Mouse (Mus musculus) retina, postnatal 1 day (tissue): ENCODE data around the gene Eif2ak4.

Source experiments
- DNase-seq: peaks from one replicate; pipeline ENCODE4 v3.0.0-alpha.2; 2012

Gene Eif2ak4

DNA sequence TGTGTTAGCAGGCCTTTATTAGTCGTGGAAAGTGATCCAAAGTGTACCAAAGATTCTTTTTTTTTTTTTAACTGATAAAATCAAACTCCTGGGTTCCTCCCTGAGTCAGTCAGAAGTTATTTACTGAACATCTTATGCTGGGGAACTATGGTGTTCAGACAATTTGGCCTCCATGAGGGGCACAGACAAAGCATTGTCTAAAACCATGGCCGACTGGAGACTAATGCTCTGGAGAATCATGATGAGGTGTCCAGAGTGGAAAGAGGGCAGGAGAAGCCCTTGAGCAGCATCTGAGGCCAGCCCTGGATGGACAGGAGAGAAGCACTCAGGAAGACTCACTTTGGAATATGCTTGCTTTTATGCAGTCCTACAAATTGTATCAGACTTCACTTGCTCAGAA, 18.4 kb downstream of the Eif2ak4 start:
- DNase-seq, result no peak

DNA sequence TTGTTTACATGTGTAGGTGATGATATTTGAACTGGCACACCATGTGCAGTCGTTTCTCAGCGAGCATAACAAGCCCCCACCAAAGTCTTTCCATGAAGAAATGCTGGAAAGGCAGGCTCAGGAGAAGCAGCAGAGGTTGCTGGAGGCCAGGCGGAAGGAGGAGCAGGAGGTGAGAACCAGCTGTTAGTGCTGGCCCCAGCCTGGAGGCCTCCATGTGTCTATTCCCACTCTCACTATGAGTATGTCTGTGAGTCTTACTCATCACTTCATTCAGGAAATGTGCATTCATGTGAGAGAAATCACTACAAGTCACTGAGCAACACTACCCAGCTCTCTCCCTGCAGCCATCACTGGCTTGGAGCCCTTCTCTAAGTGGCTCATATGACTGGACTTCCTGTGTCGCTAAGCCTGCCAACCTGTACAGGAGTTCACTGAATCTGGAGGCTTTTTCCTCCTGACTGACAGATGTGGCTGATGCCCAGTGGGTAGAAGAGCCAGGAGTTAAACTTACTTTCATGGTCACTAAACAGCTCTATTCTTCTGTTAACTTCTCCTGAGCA, 20.0 kb downstream of the Eif2ak4 start:
- DNase-seq, result peak; percentile 32

DNA sequence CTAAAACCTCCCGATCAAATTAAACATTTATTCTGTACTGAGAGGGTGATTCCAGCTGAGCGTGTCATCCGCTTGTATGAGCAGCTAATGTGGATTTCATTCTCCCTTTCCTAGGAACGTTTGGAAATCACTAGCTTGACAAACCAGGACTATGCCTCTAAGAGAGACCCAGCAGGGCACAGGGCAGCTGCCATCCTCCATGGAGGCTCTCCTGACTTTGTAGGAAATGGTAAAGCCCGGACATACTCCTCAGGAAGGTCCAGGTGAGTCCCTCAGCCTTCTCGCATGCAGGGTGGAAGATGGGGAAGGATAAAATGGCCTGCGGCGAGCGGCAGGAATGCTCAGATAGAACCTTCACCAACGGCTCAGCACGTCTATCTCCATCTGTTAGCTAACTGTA, 24.4 kb downstream of the Eif2ak4 start:
- peak; percentile 7 for DNase-seq

GRCm38 (mm10) chr2:118415601-118416355, 27.4 kb downstream of the Eif2ak4 start:
- no peak for DNase-seq

DNA sequence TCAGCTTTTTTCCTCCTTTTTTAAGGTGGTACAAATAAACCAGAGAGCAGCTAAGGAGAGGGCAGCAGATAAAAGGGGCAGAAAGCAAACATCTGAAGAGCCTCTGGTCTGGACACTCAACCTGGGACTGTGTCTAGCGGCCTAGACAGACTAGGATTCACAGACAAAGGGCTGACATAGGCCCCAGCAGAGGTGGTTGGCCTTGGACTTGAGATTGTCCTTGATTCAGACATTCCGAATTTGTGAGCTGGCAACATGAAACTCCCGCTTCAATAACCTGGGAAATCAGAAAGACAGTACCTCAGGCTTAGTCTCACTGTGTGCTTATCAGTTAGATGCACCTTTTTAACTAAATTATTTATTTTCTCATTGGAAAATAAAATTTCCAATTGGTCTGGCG, 29.7 kb downstream of the Eif2ak4 start:
- no peak for DNase-seq

GRCm38 (mm10) chr2:118421951-118422350, 33.5 kb downstream of the Eif2ak4 start:
- DNase-seq, result no peak

DNA sequence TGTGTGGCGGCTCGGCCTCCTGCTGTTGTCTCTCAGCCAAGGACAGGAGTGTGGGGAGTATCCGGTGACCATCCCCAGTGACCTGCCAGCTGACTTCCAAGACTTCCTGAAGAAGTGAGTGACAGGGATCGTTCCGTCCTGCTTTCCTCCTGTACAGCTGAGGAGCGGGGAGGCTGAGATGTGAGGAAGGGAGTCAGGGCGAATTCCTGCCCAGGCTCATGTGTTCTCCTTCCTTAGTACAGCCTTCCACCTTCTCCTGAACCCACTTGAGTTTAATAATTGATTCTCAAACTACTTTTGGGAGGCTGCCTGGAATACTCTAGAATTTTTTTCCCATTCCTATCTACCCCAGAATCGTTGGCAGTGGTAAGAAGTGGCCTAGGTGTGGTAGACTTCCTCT, 34.0 kb downstream of the Eif2ak4 start:
- DNase-seq, result no peak

- no peak for DNase-seq
These were observed 39.9 kb downstream of the Eif2ak4 start for GRCm38 (mm10) chr2:118428296-118428695.

DNA sequence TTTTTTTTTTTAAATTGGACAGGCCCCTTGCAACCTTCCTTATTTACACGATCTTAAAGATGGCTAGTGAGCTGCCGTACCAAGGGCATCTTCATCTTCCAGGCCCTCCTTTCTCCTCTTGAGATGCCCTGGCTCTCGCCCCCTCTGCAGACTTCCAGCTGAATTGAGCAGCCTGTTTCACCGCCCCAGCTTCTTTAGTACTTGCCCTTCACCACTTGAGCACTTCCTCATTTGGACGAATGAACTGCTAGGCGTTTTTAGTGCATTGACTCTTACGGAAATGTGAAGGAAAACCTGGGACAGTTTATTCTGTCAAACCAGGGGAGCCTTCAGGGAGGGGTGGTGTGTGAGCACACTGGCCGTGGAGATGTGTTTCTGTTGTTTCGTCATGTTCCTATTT, 40.9 kb downstream of the Eif2ak4 start:
- DNase-seq, result no peak

DNA sequence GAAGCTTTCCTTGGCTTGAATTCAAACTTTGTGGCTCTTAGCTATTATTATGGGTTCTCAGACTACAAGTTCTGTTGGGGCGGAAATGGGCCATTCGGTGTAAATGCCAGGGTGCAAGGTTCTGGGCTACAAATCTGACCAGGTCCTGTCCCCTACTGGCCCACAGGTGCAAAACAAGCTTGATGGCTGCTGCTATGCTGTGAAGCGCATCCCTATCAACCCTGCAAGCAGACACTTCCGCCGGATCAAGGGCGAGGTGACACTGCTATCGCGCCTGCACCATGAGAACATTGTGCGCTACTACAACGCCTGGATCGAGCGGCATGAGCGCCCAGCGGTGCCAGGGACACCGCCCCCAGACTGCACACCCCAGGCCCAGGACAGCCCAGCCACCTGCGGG, 42.2 kb downstream of the Eif2ak4 start:
- DNase-seq, result no peak

DNA sequence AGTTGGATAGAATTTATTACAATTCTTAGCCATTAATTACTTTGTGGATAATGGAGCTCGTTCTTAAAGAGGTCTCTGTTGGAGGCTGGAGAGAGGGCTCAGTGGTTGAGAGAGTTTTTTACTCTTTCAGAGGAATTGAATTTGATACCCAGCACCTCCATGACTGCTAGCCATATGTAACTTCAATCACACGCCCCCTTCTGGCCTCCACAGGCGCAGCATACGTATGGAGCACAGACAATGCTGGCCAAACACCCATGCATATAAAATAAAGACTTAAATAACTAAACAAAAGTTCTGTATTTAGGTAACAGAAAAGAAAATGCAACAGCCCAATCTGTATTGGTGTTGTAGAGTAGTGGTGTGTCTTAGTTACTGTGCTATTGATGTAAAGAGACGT, 43.2 kb downstream of the Eif2ak4 start:
- DNase-seq, result peak; percentile 33

- peak; percentile 6 for DNase-seq
These were observed 53.8 kb downstream of the Eif2ak4 start for GRCm38 (mm10) chr2:118442172-118442571.

DNA sequence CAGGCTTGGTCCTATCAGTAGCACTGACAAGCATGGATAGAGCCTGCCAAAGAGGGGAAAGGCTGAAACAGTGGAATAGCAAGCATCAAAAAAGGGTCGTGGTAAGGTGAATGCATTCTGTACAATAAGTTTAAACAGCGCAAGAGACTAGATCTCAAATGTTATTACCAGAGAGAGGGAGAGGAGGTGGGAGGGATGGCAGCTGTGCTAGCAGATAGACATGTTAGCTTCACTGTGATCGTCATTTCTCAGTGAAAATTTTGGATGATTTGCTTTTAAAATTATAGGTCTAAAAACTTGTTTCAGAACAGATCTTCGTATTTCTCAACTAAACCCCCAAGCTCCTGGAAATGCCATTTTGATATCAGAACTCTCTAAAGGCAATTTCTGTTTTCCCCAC, 54.3 kb downstream of the Eif2ak4 start:
- DNase-seq, result no peak

DNA sequence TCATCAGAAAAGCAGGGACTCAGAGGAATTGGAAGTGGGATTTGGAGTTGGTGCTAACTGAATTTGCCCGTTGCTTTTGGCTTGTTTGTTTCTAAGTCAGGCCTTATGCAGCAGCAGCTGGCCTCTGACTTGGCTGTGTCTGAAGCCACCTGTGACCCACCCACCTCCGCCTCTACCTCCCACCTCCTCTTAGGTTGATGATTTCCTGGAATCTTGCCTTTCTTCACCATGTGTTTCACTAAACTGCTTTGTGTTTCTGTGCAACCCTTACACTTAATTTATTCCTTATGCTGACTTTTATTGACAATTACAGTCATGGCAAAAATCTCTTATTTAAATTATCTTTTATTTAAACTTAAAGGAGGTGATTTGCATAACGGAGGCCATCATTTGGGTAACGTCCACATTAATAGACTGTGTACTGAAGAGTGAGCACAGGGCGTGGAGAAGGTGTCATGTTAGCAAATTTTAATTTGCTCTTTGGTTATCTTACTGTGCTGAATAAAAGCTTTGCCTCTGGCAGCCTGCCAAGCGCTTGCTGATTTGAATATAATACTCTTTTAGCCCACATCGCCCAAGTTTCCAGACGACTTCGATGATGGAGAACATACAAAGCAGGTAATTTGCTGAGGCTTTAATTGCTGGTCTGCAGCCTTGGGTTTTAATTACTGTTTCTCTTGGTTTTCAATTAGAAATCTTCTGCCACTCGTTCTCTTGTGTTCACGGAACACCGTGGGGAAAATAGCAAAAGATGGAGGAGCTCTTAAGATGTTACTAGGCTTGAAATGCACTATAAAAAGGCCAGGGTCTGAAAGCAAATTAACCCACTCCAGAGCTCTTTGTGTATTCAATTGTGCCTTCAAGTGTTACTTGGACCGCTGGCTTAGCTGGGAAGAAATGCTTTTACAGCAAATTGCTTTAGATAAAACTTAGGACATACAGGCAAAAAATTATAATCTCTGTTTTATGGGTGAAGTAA, 57.6 kb downstream of the Eif2ak4 start:
- DNase-seq, result peak; percentile 52

DNA sequence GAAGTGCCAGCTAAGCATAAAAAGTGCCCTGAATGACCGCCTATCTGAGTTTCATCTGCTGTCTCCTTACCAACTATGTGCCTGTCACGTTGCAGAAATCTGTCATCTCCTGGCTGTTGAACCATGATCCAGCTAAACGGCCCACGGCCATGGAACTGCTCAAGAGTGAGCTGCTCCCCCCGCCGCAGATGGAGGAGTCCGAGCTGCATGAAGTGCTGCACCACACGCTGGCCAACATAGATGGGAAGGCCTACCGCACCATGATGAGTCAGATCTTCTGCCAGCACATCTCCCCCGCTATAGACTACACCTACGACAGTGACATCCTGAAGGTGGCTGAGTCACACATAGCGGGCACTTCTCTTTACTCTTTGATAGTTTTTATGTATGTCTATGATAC, 59.8 kb downstream of the Eif2ak4 start:
- DNase-seq, result peak; percentile 60

DNA sequence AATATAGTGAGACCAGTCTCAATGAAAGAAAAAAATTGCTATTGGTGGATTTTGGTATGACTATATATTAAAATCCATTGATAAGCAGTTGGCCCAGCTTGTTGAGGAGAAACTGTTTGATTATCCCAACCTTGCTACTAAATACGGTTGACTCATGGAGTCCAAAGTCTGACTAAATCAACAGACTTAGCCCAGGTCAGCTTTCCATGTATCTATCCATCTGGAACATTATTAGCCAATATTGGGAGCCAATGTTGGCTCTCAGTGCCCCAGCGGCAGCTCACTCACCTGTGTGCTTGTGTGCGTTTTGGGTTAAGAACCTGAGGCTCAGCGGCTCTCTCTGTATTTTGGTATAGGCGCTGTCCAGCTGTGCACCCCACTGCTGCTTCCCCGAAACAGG, 62.6 kb downstream of the Eif2ak4 start:
- no peak for DNase-seq

- no peak for DNase-seq
These were observed 68.6 kb downstream of the Eif2ak4 start for GRCm38 (mm10) chr2:118457029-118457428.

- peak; percentile 22 for DNase-seq
These were observed 69.2 kb downstream of the Eif2ak4 start for GRCm38 (mm10) chr2:118457463-118458261.

GRCm38 (mm10) chr2:118461480-118462165, 73.2 kb downstream of the Eif2ak4 start:
- no peak for DNase-seq

GRCm38 (mm10) chr2:118463480-118463879, 75.1 kb downstream of the Eif2ak4 start:
- DNase-seq, result no peak

GRCm38 (mm10) chr2:118464450-118464849, 76.0 kb downstream of the Eif2ak4 start:
- DNase-seq, result no peak

DNA sequence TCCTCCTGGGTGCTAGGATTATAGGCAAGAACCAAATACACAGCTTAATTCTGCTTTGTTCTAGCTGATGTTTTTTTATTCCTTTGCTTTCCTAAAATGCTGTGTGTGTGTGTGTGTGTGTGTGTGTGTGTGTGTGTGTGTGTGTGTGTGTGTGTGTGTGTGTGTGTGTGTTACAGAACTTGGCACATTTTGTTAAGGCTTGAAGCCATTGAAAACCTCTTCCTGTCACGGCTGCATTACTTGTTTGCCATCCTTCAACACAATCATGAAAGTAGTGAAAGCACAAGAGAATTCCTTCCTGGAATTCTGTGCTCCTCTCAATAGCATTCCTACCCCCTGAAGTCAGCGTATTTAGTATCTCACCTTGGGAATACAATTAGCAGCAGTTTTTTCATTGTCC, 77.5 kb downstream of the Eif2ak4 start:
- no peak for DNase-seq
